Mouse (Mus musculus): ENCODE results near the gene Hoxa4.

The Hoxa4 gene

DNA sequence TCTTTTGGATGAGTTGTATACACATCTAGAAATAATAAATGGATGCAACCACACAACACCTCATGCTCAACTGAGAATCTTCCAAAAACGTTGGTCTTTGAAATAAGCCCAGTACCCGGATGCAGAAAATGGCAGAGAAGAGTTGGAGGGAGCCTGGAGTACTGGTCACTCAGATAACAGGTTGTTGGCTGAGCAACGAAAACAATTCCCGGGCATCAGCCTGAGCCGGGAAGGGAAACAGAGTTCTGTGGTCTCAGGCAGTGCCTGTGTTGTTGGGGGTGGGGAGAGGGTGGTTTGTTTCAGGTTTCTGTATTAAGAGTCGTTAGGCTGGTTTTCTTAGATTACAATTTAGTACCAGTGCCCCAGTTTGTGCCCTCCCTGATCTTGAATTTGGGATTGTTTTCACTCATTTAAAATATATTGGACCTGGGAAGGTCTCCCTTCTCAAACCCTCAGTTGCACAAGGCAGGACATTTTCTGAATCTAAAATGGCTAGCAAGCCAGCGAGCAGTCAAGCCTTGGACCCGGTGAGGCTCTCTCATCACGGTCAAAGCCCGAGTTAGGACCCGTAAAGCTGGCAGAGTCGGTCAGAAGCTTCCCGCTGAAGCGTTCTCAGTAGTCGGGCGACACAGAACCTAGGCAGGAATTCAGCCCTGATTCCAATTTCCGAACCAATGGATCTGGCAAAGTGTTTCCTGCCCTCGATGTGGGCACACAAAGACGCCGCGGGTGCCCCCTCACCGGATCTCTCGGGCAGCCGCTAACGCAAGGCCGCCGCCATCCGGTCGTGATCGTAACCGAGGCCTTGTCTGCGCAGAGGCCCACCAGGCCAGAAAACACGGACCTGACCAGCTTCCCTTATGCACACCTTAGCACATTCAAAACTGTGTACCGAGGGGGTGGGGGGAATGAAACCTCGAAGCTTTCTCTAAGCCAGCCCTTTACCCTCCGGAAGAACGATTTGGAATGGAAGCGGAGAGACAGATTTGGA is 37.2 kb upstream of the Hoxa4 start:
- no peak for DNase-seq (ENCODE audit: low spot score in 2 of 2)

DNA sequence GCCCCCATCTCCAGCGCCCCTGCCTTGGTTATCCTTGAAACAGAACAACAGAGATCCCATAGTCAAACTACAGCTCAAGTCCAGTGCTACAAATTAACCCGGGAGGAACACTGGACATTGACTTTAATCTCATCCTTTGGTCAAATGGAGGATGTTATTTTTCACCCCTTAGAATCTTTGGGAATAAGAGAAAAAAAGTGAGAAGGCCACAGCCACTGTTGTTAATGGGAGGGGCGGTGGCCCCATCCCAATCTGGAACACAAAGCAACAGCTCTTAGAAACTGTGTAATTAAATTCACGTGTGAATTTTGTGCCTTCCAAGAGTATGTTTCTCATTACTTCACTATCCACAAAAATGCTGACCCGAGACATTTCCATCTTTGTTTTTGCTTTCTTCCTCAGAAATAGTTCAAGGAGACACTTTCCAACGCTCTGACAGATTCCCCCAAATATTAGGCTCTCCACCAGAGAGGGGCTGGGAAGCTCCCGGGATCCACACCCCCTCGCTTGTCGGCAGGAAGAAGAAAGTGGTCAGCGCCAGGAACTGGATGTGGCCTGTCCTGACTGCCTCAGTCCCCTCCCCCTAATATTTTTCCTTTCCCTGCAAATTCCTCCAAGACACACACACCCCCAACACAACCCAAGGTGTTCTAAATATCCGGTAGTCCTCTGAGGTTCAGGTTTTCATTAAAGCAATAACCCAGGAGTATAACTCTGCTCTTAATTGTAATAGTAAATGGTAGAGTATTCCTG is 36.1 kb upstream of the Hoxa4 start:
- no peak for DNase-seq (ENCODE audit: low spot score in 2 of 2)

GRCm38 (mm10) chr6:52226569-52227257 is 35.2 kb upstream of the Hoxa4 start:
- DNase-seq (ENCODE audit: low spot score in 2 of 2), result no peak

DNA sequence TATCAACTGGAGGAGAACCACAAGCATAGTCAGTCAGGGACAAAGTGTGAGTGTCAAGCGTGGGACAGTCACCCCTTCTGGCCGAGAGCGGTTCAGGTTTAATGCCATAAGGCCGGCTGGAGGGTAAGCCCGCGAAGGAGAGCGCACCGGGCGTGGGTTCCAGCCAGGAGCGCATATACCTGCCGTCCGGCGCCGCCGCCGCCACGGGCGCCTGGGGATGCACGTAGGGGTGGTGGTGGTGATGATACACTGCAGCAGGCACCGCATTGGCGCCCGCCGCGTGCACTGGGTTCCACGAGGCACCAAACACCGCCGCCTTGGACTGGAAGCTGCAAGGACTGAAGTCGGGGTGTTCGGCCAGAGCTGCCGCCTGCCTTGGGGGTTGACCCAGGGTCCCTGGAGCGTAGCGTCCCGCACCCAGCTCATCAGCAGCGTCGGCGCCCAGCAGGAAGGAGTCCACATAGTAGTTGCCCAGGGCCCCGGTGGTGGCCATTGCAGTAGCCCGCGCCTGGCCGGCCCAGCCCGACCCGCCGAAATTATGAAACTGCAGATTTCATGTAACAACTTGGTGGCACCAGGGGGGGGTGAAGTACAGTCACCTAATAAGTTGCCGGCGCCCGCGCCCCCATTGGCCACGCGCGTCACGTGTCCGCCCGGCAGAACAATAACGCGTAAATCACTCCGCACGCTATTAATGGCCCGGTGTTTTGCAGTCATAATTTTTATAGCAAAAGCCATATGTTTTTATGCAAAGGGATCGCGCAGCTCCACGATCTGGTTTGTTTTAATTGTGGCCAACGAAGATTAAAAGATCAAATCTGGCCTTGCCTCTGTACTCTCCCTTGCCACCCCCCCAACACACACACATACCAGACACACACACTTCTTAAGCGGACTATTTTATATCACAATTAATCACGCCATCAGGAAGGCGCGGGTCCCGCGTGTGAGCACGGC is 34.3 kb upstream of the Hoxa4 start:
- DNase-seq (ENCODE audit: low spot score in 2 of 2), result peak in 1 of 2 experiments; percentile 54

- no peak for DNase-seq (ENCODE audit: low spot score in 2 of 2)
These were observed 33.5 kb upstream of the Hoxa4 start for GRCm38 (mm10) chr6:52224895-52225611.

DNA sequence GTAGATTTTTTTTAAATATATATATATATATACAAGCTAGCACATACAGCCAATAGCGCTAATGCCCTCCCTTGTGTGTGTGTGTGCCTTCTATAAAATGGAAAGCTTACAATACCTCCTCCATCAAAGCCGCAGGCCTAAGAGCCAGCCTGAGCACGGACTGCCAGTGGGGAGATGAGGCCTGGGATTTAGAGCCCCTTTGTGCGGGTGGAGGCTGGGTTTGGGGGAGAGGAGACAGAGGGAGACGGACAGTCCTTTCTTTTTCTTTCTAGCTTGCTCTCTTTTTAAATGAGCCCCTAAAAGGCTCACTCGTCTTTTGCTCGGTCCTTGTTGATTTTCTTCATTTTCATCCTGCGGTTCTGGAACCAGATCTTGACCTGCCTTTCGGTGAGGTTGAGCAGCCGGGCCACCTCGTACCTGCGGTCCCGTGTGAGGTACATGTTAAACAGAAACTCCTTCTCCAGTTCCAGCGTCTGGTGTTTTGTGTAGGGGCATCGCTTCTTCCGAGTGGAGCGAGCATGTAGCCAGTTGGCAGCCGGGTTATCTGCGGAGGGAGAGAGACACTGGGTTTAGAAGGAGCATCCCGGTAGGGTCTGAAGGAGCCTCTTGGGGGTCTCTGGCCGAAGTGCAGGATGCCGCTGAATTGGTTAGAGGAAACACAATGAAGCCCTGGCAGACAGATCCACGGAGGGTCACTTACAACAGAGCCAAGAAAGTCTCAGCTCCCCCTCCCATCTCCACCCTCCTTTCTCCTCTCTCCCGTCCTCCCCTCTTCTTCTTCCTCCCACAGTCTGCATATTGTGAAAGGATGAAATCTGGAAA is 32.6 kb upstream of the Hoxa4 start:
- DNase-seq (ENCODE audit: low spot score in 2 of 2), result peak in 1 of 2 experiments; percentile 11

DNA sequence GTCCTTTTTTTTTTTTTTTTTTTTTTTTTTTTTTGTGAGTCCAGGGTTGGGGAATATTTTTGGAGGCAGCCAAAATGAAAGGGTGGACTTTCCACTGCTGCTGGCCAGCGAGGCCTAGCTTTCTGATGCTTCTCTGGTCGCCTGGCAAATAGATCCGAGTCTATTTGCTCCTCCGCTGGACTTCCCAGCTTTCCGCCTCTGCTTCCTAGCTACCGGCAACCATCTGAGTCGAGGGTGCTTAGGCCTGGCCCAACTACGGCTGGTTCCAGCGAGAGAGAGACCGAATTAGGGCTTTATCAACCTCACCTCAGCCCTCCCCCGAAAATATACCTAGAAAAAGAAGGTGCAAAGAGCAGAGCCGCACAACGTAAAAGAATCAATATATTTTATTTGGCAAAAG is 31.2 kb upstream of the Hoxa4 start:
- no peak for DNase-seq (ENCODE audit: low spot score in 2 of 2)

- no peak for DNase-seq (ENCODE audit: low spot score in 2 of 2)
These were observed 30.6 kb upstream of the Hoxa4 start for GRCm38 (mm10) chr6:52221993-52222685.

- peak; percentile 73 to 83 for DNase-seq (ENCODE audit: low spot score in 2 of 2)
These were observed 29.9 kb upstream of the Hoxa4 start, which contains the start of gene Hoxa7 for GRCm38 (mm10) chr6:52221337-52221992. TSS of gene Hoxa7 (minus strand) at chr6:52221854.

GRCm38 (mm10) chr6:52220865-52221310 is 29.3 kb upstream of the Hoxa4 start:
- no peak for DNase-seq (ENCODE audit: low spot score in 2 of 2)

- DNase-seq (ENCODE audit: low spot score in 2 of 2), result peak in 1 of 2 experiments; percentile 22
These were observed 28.7 kb upstream of the Hoxa4 start for GRCm38 (mm10) chr6:52220003-52220864.

DNA sequence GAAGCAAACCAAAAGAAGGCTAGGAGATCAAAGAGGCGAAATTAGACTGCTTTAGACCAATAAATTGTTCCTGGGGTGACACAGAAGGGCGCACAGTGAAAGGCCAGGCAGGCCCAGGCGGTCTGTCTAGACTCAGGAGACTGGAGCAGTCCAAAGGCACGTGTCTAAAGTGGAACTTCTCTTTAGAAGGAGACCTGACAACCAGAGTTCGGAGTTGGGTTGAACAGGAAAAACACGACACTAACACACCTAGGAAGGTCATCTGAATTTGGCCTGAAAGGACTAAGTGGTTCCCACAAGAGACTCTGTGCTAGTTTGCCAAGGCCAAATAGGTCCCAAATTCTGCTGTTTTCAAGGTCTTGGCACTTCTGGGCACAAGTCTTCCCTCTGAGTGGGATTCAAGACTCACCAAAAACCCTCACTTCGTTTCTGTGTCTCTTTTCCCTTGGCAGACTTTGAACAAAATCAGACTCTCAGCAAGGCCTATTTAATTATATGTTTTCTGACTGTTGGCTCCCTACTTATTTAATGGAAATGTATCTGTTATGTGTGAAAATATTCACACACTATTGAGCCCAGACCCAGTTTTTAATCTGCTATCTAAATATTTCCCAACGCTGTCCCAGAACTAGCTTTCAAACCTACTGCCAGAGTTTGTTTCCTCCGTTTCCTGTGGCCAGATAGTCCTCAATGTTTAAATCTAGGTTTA is 27.8 kb upstream of the Hoxa4 start:
- DNase-seq (ENCODE audit: low spot score in 2 of 2), result no peak

- DNase-seq (ENCODE audit: low spot score in 2 of 2), result no peak
These were observed 27.2 kb upstream of the Hoxa4 start for GRCm38 (mm10) chr6:52218643-52219215.

DNA sequence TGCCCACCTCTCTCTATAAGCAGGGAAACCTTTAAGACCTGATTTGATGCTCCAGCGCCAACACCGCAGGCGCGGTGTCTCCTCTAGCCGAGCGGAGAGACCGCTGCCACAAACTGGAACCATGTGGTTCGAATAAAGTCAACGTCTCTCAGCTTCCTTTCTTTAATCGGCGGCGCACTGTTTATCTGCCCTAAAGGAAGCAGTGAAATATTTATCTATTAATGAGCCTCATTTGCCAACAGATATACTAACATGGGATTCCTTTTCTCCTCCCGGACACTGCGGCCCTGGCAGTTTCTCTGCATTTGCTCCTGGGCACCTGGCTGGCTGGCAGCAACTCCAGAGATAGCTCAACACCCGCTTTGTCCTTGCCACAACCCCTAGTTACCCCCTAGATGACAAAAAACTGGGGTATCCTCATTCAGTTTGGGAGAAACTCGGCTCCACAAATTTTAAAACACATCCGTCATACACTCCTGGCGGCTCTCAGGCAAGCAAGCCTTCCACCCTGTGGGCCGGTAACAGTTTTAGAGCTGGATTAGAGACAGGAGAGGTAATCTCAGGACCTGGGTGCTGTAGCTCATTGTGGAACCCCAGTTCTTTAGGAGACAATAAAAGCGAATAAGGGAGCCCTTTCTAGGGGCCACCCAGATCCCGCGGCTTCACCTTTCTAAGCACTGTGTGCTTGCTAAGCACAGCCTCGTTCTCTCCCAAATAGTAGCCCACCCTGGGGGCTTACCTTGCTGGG is 26.5 kb upstream of the Hoxa4 start:
- DNase-seq (ENCODE audit: low spot score in 2 of 2), result no peak

- no peak for DNase-seq (ENCODE audit: low spot score in 2 of 2)
These were observed 25.9 kb upstream of the Hoxa4 start for GRCm38 (mm10) chr6:52217459-52217768.

Data from spleen, postnatal 10 days (tissue).